Mouse (Mus musculus): ENCODE measurements around the gene Rspo1. TPM values are rescaled to one million over a fixed set of nuclear protein-coding genes. Genes with fewer than 3 reads are reported as not detected.

Rspo1 gene
- polyA plus RNA-seq (2012; rRNA removed; ENCODE audit: low replicate concordance): 2.7 TPM in 2 replicates

GRCm38 (mm10) chr4:124985671-124986602 is at the start of gene Rspo1:
TSS of gene Rspo1 (plus strand) at chr4:124986430.

GRCm38 (mm10) chr4:124936613-124937471 is 49.4 kb upstream of the Rspo1 start, which contains the start of gene 9930104L06Rik:
TSS of gene 9930104L06Rik (plus strand) at chr4:124937048.

GRCm38 (mm10) chr4:124939211-124939610 is 47.0 kb upstream of the Rspo1 start, which contains the start of gene Cdca8:
TSS of gene Cdca8 (minus strand) at chr4:124939311.

GRCm38 (mm10) chr4:125015806-125016635 is 29.8 kb downstream of the Rspo1 start, which contains the start of gene Gnl2:
TSS of gene Gnl2 (plus strand) at chr4:125016585.

Other genes starting within 250 kb of the Rspo1 start
- gene Inpp5b, start 244.6 kb upstream of the Rspo1 start, polyA plus RNA-seq (2012; rRNA removed; ENCODE audit: low replicate concordance): 28.4 TPM in 2 replicates
- gene Mtf1, start 184.3 kb upstream of the Rspo1 start, polyA plus RNA-seq (2012; rRNA removed; ENCODE audit: low replicate concordance): 4.7 and 7.8 TPM in 2 replicates
- 29.4 and 29.6 TPM in 2 replicates for gene Yrdc, start 135.8 kb upstream of the Rspo1 start, polyA plus RNA-seq (2012; rRNA removed; ENCODE audit: low replicate concordance)
- gene 1110065P20Rik, start 135.2 kb upstream of the Rspo1 start, polyA plus RNA-seq (2012; rRNA removed; ENCODE audit: low replicate concordance): 24.1 and 37.4 TPM in 2 replicates
- gene Maneal, start 124.3 kb upstream of the Rspo1 start, polyA plus RNA-seq (2012; rRNA removed; ENCODE audit: low replicate concordance): 0.14 and 0.25 TPM in 2 replicates
- not detected in 2 replicates for gene Epha10, start 105.5 kb upstream of the Rspo1 start, polyA plus RNA-seq (2012; rRNA removed; ENCODE audit: low replicate concordance)
- 7.5 and 13.1 TPM in 2 replicates for gene 9930104L06Rik, start 49.4 kb upstream of the Rspo1 start, polyA plus RNA-seq (2012; rRNA removed; ENCODE audit: low replicate concordance)
- 14.9 and 15.1 TPM in 2 replicates for gene Cdca8, start 47.1 kb upstream of the Rspo1 start, polyA plus RNA-seq (2012; rRNA removed; ENCODE audit: low replicate concordance)
- 2.5 and 3.3 TPM in 2 replicates for gene Gnl2, start 30.2 kb downstream of the Rspo1 start, polyA plus RNA-seq (2012; rRNA removed; ENCODE audit: low replicate concordance)
- gene Dnali1, start 79.3 kb downstream of the Rspo1 start, polyA plus RNA-seq (2012; rRNA removed; ENCODE audit: low replicate concordance): not detected in 2 replicates
- gene Snip1, start 80.2 kb downstream of the Rspo1 start, polyA plus RNA-seq (2012; rRNA removed; ENCODE audit: low replicate concordance): 4.3 and 5.0 TPM in 2 replicates
- 4.0 and 5.3 TPM in 2 replicates for gene Meaf6, start 98.7 kb downstream of the Rspo1 start, polyA plus RNA-seq (2012; rRNA removed; ENCODE audit: low replicate concordance)
- gene Zc3h12a, start 141.4 kb downstream of the Rspo1 start, polyA plus RNA-seq (2012; rRNA removed; ENCODE audit: low replicate concordance): 24.1 and 33.9 TPM in 2 replicates

Measured in duodenum, adult 2 months (tissue).